Mouse (Mus musculus) forebrain, embryonic 11.5 days (tissue): ENCODE results near the gene Slfn1. TPM values are rescaled to one million over a fixed set of nuclear protein-coding genes. Genes with fewer than 3 reads are reported as not detected.
"Not testable (repeated sequence)": the region's sequence is repeated elsewhere in the genome, so short reads cannot be mapped to it uniquely, and the experiment has no call there.

ENCODE experiments used
- ATAC-seq: fragments of 200-750 bp; cut with Nextera tagmentation; replicated peaks from 2 replicates; pipeline ENCODE4 v1.8.0; 2017; ENCODE audit warnings: moderate TSS enrichment; ENCODE audit not compliant: low FRiP score
- DNase-seq: peaks from one replicate; pipeline ENCODE4 v3.0.0-alpha.2; 2017; ENCODE audit warnings: low spot score
- H3K27ac ChIP-seq: fragments of 300-500 bp; sonication (generic); 2 replicates; pipeline ENCODE4 v1.5.1; 2014; ENCODE audit warnings: low read depth, low read length
- H3K27me3 ChIP-seq: fragments of 300-500 bp; sonication (generic); 2 replicates; pipeline ENCODE4 v1.6.1; 2014; ENCODE audit warnings: mild to moderate bottlenecking, low read length, mixed read lengths; ENCODE audit not compliant: control insufficient read depth, insufficient read depth
- H3K36me3 ChIP-seq: fragments of 300-500 bp; sonication (generic); 2 replicates; pipeline ENCODE4 v1.6.1; 2014; ENCODE audit warnings: mild to moderate bottlenecking, low read length, moderate library complexity, mixed read lengths; ENCODE audit not compliant: control insufficient read depth, insufficient read depth
- H3K4me1 ChIP-seq: fragments of 300-500 bp; sonication (generic); replicated peaks from 2 replicates; pipeline ENCODE4 v1.6.1; 2014; ENCODE audit warnings: low read length, mixed read lengths; ENCODE audit not compliant: control insufficient read depth, insufficient read depth
- H3K4me2 ChIP-seq: fragments of 300-500 bp; sonication (generic); 2 replicates; pipeline ENCODE4 v1.6.1; 2014; ENCODE audit warnings: low read depth, mild to moderate bottlenecking, low read length, moderate library complexity, mixed read lengths; ENCODE audit not compliant: severe bottlenecking
- H3K4me3 ChIP-seq: fragments of 300-500 bp; sonication (generic); 2 replicates; pipeline ENCODE4 v1.5.1; 2014; ENCODE audit warnings: low read depth, low read length
- H3K9ac ChIP-seq: fragments of 300-500 bp; sonication (generic); 2 replicates; pipeline ENCODE4 v1.6.1; 2014; ENCODE audit warnings: low read length
- H3K9me3 ChIP-seq: fragments of 300-500 bp; sonication (generic); 2 replicates; pipeline ENCODE4 v1.6.1; 2016; ENCODE audit warnings: low read length, mixed read lengths; ENCODE audit not compliant: control insufficient read depth
- WGBS: fragments of 180-500 bp; shearing (Covaris S2); extraction: QIAGEN DNeasy Blood & Tissue Kit; methylation state at CpG from one replicate; pipeline ENCODE4 v1.1.7; 2014; 5-methylcytosine and 5-hydroxymethylcytosine counted together
- polyA plus RNA-seq: library from polyadenylated mRNA; unstranded; fragments of >200 nt; fragmentation: Nextera tagmentation; extraction: Ambion mirVana; gene quantifications from 2 replicates; pipeline ENCODE4 v1.2.1, GENCODE M21; 2014

Gene Slfn1
- polyA plus RNA-seq, 1 experiment from 2014 or later = not detected

- WGBS = 88% methylated on average over 2 of the region's 2 CpGs
- no peaks in the 10 kb centered on the region for H3K4me1 ChIP-seq
- ATAC-seq = no peak
These were observed 32.5 kb upstream of the Slfn1 start for GRCm38 (mm10) chr11:83084161-83084560.

GRCm38 (mm10) chr11:83084761-83085160 is 31.9 kb upstream of the Slfn1 start:
- WGBS = 88% methylated on average over 10 of the region's 10 CpGs

More at GRCm38 (mm10) chr11:83084161-83084560, 32.5 kb upstream of the Slfn1 start:
- DNase-seq = peak; percentile 13
- Histone ChIP-seq H3K9ac (no peak overlapping the region), H3K27me3 (no peaks in the 10 kb centered on the region), H3K4me2 (no peak overlapping the region), H3K9me3 (no peaks in the 10 kb centered on the region), H3K27ac (no peak overlapping the region), H3K36me3 (no peaks in the 10 kb centered on the region), H3K4me3 (no peak overlapping the region)

GRCm38 (mm10) chr11:83115138-83115537 is 1.5 kb upstream of the Slfn1 start:
- H3K36me3 ChIP-seq = no peaks in the 10 kb centered on the region
- DNase-seq (no peak), ATAC-seq (no peak)
- no peak overlapping the region for H3K9ac ChIP-seq
- no peaks in the 10 kb centered on the region for H3K9me3 ChIP-seq
- no peak overlapping the region for H3K27ac ChIP-seq
- H3K4me1 ChIP-seq = no peaks in the 10 kb centered on the region
- H3K4me3 ChIP-seq = no peak overlapping the region
- no peaks in the 10 kb centered on the region for H3K27me3 ChIP-seq
- 43% methylated on average over 2 of the region's 2 CpGs for WGBS
- no peak overlapping the region for H3K4me2 ChIP-seq

More at GRCm38 (mm10) chr11:83084761-83085160, 31.9 kb upstream of the Slfn1 start:
- Histone ChIP-seq H3K4me1 (no peaks in the 10 kb centered on the region), H3K9ac (no peak overlapping the region), H3K4me3 (no peak overlapping the region), H3K9me3 (no peaks in the 10 kb centered on the region), H3K4me2 (no peak overlapping the region), H3K36me3 (no peaks in the 10 kb centered on the region), H3K27ac (no peak overlapping the region), H3K27me3 (no peaks in the 10 kb centered on the region)
- ATAC-seq (no peak), DNase-seq (peak; percentile 29)

- Histone ChIP-seq H3K9me3 (no peaks in the 10 kb centered on the region), H3K27me3 (no peaks in the 10 kb centered on the region), H3K9ac (no peak overlapping the region), H3K4me1 (no peaks in the 10 kb centered on the region), H3K4me3 (no peak overlapping the region), H3K4me2 (no peak overlapping the region), H3K36me3 (no peaks in the 10 kb centered on the region), H3K27ac (no peak overlapping the region)
- WGBS = 56% methylated on average over 3 of the region's 3 CpGs
- no peak for ATAC-seq
- DNase-seq = no peak
These were observed 1.4 kb downstream of the Slfn1 start for GRCm38 (mm10) chr11:83118056-83118455.

- DNase-seq (no peak), ATAC-seq (no peak)
- H3K4me1 ChIP-seq = no peaks in the 10 kb centered on the region
- H3K36me3 ChIP-seq = no peaks in the 10 kb centered on the region
- no peak overlapping the region for H3K27ac ChIP-seq
- H3K27me3 ChIP-seq = no peaks in the 10 kb centered on the region
- no peak overlapping the region for H3K4me3 ChIP-seq
- WGBS = 92% methylated on average over 3 of the region's 3 CpGs
- no peak overlapping the region for H3K4me2 ChIP-seq
- H3K9me3 ChIP-seq = no peaks in the 10 kb centered on the region
- no peak overlapping the region for H3K9ac ChIP-seq
These were observed 4.6 kb downstream of the Slfn1 start for GRCm38 (mm10) chr11:83121131-83121685.

GRCm38 (mm10) chr11:83123198-83123597 is 6.5 kb downstream of the Slfn1 start:
- no peak for ATAC-seq
- DNase-seq = no peak
- 74% methylated on average over 4 of the region's 4 CpGs for WGBS

GRCm38 (mm10) chr11:83124906-83125305 is 8.3 kb downstream of the Slfn1 start:
- Histone ChIP-seq H3K27ac (no peak overlapping the region), H3K4me1 (no peaks in the 10 kb centered on the region), H3K27me3 (no peaks in the 10 kb centered on the region), H3K4me2 (no peak overlapping the region), H3K9me3 (no peaks in the 10 kb centered on the region), H3K36me3 (no peaks in the 10 kb centered on the region), H3K4me3 (no peak overlapping the region), H3K9ac (no peak overlapping the region)
- ATAC-seq = no peak
- no peak for DNase-seq
- WGBS = 80% methylated on average over 2 of the region's 2 CpGs

More at GRCm38 (mm10) chr11:83123198-83123597, 6.5 kb downstream of the Slfn1 start:
- Histone ChIP-seq H3K4me1 (no peaks in the 10 kb centered on the region), H3K4me3 (no peak overlapping the region), H3K27ac (no peak overlapping the region), H3K9me3 (no peaks in the 10 kb centered on the region), H3K9ac (no peak overlapping the region), H3K27me3 (no peaks in the 10 kb centered on the region), H3K36me3 (no peaks in the 10 kb centered on the region), H3K4me2 (no peak overlapping the region)

GRCm38 (mm10) chr11:83125633-83126032 is 9.0 kb downstream of the Slfn1 start:
- not testable (repeated sequence) for ATAC-seq, H3K9ac ChIP-seq, H3K27me3 ChIP-seq

GRCm38 (mm10) chr11:83137253-83137652 is 20.6 kb downstream of the Slfn1 start:
- not testable (repeated sequence) for H3K27me3 ChIP-seq, ATAC-seq

More at GRCm38 (mm10) chr11:83125633-83126032, 9.0 kb downstream of the Slfn1 start:
- not testable (repeated sequence) for H3K4me3 ChIP-seq, H3K27ac ChIP-seq, H3K4me1 ChIP-seq, DNase-seq, H3K4me2 ChIP-seq, H3K9me3 ChIP-seq, H3K36me3 ChIP-seq
- no CpG with 5 or more reads among the region's 1 CpGs for WGBS

More at GRCm38 (mm10) chr11:83137253-83137652, 20.6 kb downstream of the Slfn1 start:
- not testable (repeated sequence) for H3K9ac ChIP-seq, H3K4me2 ChIP-seq, H3K36me3 ChIP-seq, H3K27ac ChIP-seq, H3K4me1 ChIP-seq, H3K4me3 ChIP-seq, DNase-seq, H3K9me3 ChIP-seq
- 100% methylated on average over 1 of the region's 2 CpGs for WGBS
